Mouse (Mus musculus) intestine, postnatal 0 days (tissue): Measurements from ENCODE around the gene Hoxb4. TPM values are rescaled to one million over a fixed set of nuclear protein-coding genes. Genes with fewer than 3 reads are reported as not detected.

Experiments used
- ATAC-seq: fragments of 200-750 bp; cut with Nextera tagmentation; 2 replicates; pipeline ENCODE4 v1.8.0; 2017; ENCODE audit warnings: mild to moderate bottlenecking, moderate TSS enrichment, moderate library complexity
- H3K27ac ChIP-seq: fragments of 300-500 bp; sonication (generic); 2 replicates; pipeline ENCODE4 v1.5.1; 2014; ENCODE audit warnings: mild to moderate bottlenecking, low read depth, low read length, moderate library complexity
- H3K27me3 ChIP-seq: fragments of 300-500 bp; sonication (generic); replicated peaks from 2 replicates; pipeline ENCODE4 v1.6.1; 2014; ENCODE audit warnings: low read length, mixed read lengths; ENCODE audit not compliant: control insufficient read depth, insufficient read depth
- H3K36me3 ChIP-seq: fragments of 300-500 bp; sonication (generic); 2 replicates; pipeline ENCODE4 v1.6.1; 2014; ENCODE audit warnings: mild to moderate bottlenecking, moderate library complexity; ENCODE audit not compliant: control insufficient read depth, insufficient read depth
- H3K4me1 ChIP-seq: fragments of 300-500 bp; sonication (generic); replicated peaks from 2 replicates; pipeline ENCODE4 v1.6.1; 2014; ENCODE audit warnings: antibody characterized with exemption, low read length, mixed read lengths; ENCODE audit not compliant: control insufficient read depth, insufficient read depth
- H3K4me2 ChIP-seq: fragments of 300-500 bp; sonication (generic); replicated peaks from 2 replicates; pipeline ENCODE4 v1.6.1; 2014; ENCODE audit warnings: low read depth, mild to moderate bottlenecking, moderate library complexity
- H3K4me3 ChIP-seq: fragments of 300-500 bp; sonication (generic); 2 replicates; pipeline ENCODE4 v1.5.1; 2014; ENCODE audit warnings: low read depth, low read length
- H3K9ac ChIP-seq: fragments of 300-500 bp; sonication (generic); 2 replicates; pipeline ENCODE4 v1.6.1; 2014; ENCODE audit warnings: mild to moderate bottlenecking, low read depth, low read length
- H3K9me3 ChIP-seq: fragments of 300-500 bp; sonication (generic); 2 replicates; pipeline ENCODE4 v1.6.1; 2016; ENCODE audit warnings: mixed run types; ENCODE audit not compliant: control insufficient read depth
- CTCF ChIP-seq: sonication (generic); IDR thresholded peaks from 2 replicates; pipeline ENCODE4 v1.5.1; 2016; ENCODE audit warnings: low read depth, mild to moderate bottlenecking, control low read depth, antibody characterized with exemption, moderate library complexity
- WGBS: fragments of 180-500 bp; shearing (Covaris S2); extraction: QIAGEN DNeasy Blood & Tissue Kit; methylation state at CpG from one replicate; pipeline ENCODE4 v1.1.7; 2014; 5-methylcytosine and 5-hydroxymethylcytosine counted together
- polyA plus RNA-seq: library from polyadenylated mRNA; unstranded; fragments of >200 nt; fragmentation: Nextera tagmentation; extraction: Ambion mirVana; gene quantifications from 2 replicates; pipeline ENCODE4 v1.2.1, GENCODE M21; 2015

The Hoxb4 gene
- polyA plus RNA-seq, 1 experiment from 2014 or later = 1.1 TPM

DNA sequence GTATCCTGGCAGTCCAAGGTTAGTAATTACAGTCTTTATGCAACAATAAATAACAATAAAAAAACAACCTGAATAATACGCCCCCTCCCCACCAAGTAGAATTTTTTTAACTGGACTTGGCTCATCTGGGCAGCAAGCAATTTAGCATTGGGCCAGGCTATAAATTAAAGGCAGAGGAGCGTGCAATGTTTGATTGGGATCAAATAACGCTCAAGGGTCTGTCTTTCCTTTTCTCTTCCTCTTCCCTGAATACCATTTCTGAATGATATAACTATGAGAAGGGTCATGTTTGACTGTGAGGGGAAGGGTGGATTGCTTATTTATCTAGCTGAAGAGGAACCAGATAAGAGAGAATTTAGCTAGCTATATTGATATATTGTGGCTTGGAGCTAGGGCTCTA lies 30.9 kb downstream of the Hoxb4 start:
- no peaks in the 10 kb centered on the region for H3K9me3 ChIP-seq
- peak overlapping the region; percentile 22 for H3K4me2 ChIP-seq
- 0 out of 2 replicates have a peak overlapping the region, but pooled peaks have one; percentile 1 for H3K9ac ChIP-seq
- H3K4me3 ChIP-seq = no peak overlapping the region
- peaks cover 28% of the 10 kb centered on the region for H3K27me3 ChIP-seq
- no peak for ATAC-seq
- H3K27ac ChIP-seq = no peak overlapping the region
- H3K4me1 ChIP-seq = peaks cover 6% of the 10 kb centered on the region; the same call in 1 of the 2 replicates
- 52% methylated on average over 3 of the region's 3 CpGs for WGBS
- no peak for TF ChIP-seq CTCF
- no peaks in the 10 kb centered on the region; the same call in 1 of the 2 replicates for H3K36me3 ChIP-seq

DNA sequence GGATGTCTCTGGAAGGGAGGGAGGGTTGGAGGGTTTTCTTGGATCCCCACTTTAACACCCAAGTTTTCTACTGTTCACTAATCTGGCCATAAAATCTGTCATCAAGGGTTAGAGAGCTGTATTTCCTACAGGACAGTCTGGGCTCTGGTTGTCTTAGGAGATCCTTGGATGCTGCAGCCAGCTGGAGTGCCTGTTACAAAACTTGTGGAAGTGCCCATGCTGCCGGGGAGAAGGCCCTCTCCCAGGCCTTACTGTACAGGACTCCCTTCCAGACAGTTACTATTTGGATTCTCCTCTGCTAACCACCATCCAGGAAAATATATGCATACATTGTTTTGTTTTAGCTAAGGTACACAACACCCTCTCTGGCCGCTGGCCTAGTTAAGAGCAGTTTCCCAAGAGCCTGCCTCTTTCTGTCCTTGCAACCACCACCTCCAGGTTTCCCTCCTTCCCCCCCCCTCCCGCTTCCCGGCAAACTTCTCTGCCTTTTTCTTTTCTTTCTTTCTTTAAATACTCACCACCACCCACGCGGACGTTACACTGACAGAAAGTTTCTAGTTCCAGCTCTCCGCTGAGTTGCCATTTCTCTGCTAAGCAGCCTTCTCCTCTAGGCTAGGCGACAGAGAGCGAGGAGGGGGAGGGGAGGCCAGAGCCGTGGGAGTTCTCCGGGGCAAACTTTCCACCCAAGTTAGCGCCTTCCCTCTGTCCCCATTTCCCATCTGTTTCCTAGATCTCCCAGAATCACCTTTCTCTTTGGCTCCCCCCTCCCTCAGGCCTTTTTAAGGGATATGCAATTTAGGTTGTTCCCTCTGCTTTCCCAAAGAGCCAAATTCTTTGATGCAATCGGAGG lies 31.6 kb downstream of the Hoxb4 start:
- H3K4me3 ChIP-seq = no peak overlapping the region
- peaks cover 6% of the 10 kb centered on the region; the same call in 1 of the 2 replicates for H3K4me1 ChIP-seq
- no peaks in the 10 kb centered on the region for H3K9me3 ChIP-seq
- H3K27ac ChIP-seq = no peak overlapping the region; the same call in 1 of the 2 replicates
- 34% methylated on average over 14 of the region's 14 CpGs for WGBS
- H3K4me2 ChIP-seq = peak overlapping the region; percentile 22
- no peak for ATAC-seq
- H3K9ac ChIP-seq = no peak overlapping the region
- no peak for TF ChIP-seq CTCF
- H3K27me3 ChIP-seq = peaks cover 28% of the 10 kb centered on the region
- no peaks in the 10 kb centered on the region; the same call in 1 of the 2 replicates for H3K36me3 ChIP-seq

DNA sequence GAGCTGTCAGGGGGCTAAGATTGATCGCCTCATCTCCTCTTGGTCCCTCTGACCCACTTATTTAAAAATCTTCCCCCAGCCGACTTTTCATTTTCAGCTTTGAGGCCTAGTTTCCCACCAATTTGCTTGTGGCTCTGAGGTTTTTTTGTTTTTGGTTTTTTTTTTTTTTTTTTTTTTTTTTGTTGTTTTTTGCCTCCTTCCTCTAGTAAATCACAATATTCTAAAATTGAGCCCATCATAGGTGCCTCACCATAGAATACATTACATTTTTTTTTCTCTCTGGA lies 32.2 kb downstream of the Hoxb4 start, which contains the start of gene Hoxb2:
Hoxb2 (plus strand) TSS at position 185 of the 284 bp plus-strand sequence.
- no peak for TF ChIP-seq CTCF
- Histone ChIP-seq H3K27me3 (peaks cover 28% of the 10 kb centered on the region), H3K9ac (no peak within 1 kb of the TSS), H3K36me3 (no peaks in the 10 kb centered on the region; the same call in 1 of the 2 replicates), H3K4me1 (peaks cover 6% of the 10 kb centered on the region; the same call in 1 of the 2 replicates), H3K4me3 (peak within 1 kb of the TSS; percentile 58; the same call in 1 of the 2 replicates), H3K27ac (peak within 1 kb of the TSS; percentile 50; the same call in 1 of the 2 replicates), H3K9me3 (no peaks in the 10 kb centered on the region), H3K4me2 (peak within 1 kb of the TSS; percentile 63)
- no peak for ATAC-seq
- WGBS = 47% methylated on average over 2 of the region's 2 CpGs

DNA sequence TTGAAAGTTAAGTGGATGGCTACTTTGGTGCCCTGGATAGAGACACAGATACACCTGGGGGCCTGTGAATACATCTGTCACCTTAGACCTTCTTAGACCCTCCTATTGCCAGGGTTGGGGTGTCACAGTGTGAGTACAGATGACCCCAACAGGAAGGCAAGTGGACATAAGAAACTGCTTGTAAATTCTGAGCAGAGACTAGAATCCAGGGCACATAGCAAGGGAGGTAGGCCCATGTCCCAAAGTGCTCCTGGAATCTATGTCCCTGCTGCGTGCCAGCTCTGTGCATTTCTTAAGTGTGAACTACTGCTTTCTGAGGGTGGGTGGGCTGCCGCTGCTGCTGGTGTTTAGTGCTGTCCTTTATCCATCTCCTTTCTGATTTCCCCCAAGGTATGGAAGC lies 32.7 kb downstream of the Hoxb4 start:
- Histone ChIP-seq H3K4me2 (peak overlapping the region; percentile 63; the same call in 1 of the 2 replicates), H3K4me1 (peaks cover 6% of the 10 kb centered on the region; the same call in 1 of the 2 replicates), H3K9me3 (no peaks in the 10 kb centered on the region), H3K36me3 (no peaks in the 10 kb centered on the region; the same call in 1 of the 2 replicates), H3K9ac (no peak overlapping the region), H3K27ac (0 out of 2 replicates have a peak overlapping the region, but pooled peaks have one; percentile 50), H3K27me3 (peaks cover 28% of the 10 kb centered on the region), H3K4me3 (no peak overlapping the region)
- WGBS = 69% methylated on average over 2 of the region's 2 CpGs
- no peak for TF ChIP-seq CTCF
- ATAC-seq = no peak

DNA sequence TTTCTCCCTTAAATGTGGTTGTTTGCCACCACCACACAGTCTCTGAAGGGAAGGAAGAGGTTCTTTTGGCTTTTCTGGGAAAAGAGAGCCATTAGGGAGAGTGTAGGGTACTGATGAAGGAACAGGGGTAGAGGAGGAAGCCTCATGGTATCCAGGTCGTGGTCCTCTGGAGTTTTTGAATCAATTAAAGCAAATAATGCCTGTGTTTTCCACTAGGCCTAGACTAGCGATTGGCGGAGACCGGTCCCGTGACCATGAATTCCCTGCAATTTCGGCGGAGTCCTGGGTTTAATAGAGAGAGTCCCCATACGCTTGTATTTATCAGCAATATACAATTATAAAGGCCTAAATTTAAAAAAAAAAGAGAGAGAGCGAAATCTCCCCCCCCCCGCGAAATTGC lies 33.2 kb downstream of the Hoxb4 start:
- Histone ChIP-seq H3K9ac (no peak overlapping the region), H3K4me1 (peaks cover 3% of the 10 kb centered on the region; the same call in 1 of the 2 replicates), H3K27me3 (peaks cover 25% of the 10 kb centered on the region), H3K27ac (peak overlapping the region; percentile 82; the same call in 1 of the 2 replicates), H3K4me3 (peak overlapping the region; percentile 58; the same call in 1 of the 2 replicates), H3K4me2 (peak overlapping the region; percentile 63), H3K36me3 (no peaks in the 10 kb centered on the region; the same call in 1 of the 2 replicates), H3K9me3 (no peaks in the 10 kb centered on the region)
- 31% methylated on average over 11 of the region's 11 CpGs for WGBS
- TF ChIP-seq CTCF = no peak
- no peak for ATAC-seq

- H3K36me3 ChIP-seq = no peaks in the 10 kb centered on the region
- 0 out of 2 replicates have a peak, but pooled peaks cover 3% of the 10 kb centered on the region for H3K4me1 ChIP-seq
- no peaks in the 10 kb centered on the region for H3K9me3 ChIP-seq
- H3K27me3 ChIP-seq = peaks cover 24% of the 10 kb centered on the region
- H3K9ac ChIP-seq = peak overlapping the region; percentile 84
- peak overlapping the region; percentile 58 for H3K4me3 ChIP-seq
- H3K27ac ChIP-seq = peak overlapping the region; percentile 82
- no peak for TF ChIP-seq CTCF
- no peak for ATAC-seq
- WGBS = 13% methylated on average over 22 of the region's 22 CpGs
- H3K4me2 ChIP-seq = peak overlapping the region; percentile 63
Measured at GRCm38 (mm10) chr11:96351831-96352230, 33.8 kb downstream of the Hoxb4 start.
